Mouse (Mus musculus) lung, adult 2 months (tissue): ENCODE measurements around the gene Nav2.

Source experiments
- CTCF ChIP-seq: fragments of 200-500 bp; IDR thresholded peaks from 2 replicates; pipeline ENCODE4 v1.5.1; 2011; ENCODE audit warnings: mild to moderate bottlenecking, low read length, control low read depth; ENCODE audit not compliant: insufficient read depth
- POLR2A ChIP-seq: fragments of 200-500 bp; IDR thresholded peaks from 2 replicates; pipeline ENCODE4 v1.6.1; 2011; ENCODE audit warnings: low read depth, mild to moderate bottlenecking, control low read depth, low read length, borderline replicate concordance; ENCODE audit errors: extremely low read depth

GRCm38 (mm10) chr7:49276163-49276562 lies 367.6 kb downstream of the Nav2 start:
- TF ChIP-seq POLR2A, result no peak
- no peak for TF ChIP-seq CTCF
